Comparison of ENCODE assay signal across 8 mouse cellular contexts in the genomic region with DNA sequence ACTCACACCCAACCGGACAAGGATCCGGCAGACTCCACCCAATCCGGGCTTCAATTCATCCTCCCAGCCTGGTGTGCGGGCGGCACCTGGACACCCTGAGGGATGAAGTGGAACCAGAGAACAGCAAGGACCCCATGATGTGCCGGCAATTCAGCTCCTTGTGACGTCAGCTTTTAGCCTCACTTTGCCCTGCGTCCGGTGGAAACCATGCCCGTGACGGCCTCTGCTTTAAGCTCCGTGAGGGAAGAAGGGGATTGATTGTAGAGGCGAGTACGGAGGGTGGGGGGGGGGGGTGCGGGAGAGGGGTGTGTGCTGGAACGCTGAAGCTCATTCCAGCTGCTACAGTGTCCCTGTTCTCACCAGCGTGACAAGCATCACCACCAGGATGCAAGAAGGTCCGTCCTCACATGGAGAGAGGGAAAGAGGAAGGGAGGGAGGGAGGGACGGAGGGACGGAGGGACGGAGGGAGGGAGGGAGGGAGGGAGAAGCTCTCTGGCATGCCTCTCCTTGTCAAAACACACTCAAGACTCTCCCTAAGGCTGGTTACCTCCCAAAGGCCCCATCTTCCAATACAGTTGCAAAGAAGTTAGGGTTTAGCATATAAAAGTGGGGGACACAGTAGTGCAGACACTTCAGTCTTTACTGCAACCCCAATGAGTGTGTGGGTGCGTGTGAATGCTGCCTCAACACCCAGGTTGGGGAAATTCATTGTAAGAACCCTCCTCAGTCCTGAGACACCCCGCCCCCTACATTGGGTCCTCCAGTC. TPM values are rescaled to one million over a fixed set of nuclear protein-coding genes. Genes with fewer than 3 reads are reported as not detected.
DNase-seq lines count a peak whose midpoint lies in the region; ATAC-seq and TF ChIP-seq lines count a peak whose summit lies in the region.

No protein-coding gene starts in this region.

- no peak for DNase-seq in heart, postnatal 14 days
- DNase-seq in midbrain, postnatal 0 days (ENCODE audit: low spot score) = peak; percentile 53
- DNase-seq in adrenal gland, postnatal 36 days = no peak
- DNase-seq in right cerebral cortex, adult 2 months (ENCODE audit: low spot score in 2 of 2) = no peak
- no peak for DNase-seq in right cerebral cortex, postnatal 14 days

- no peak for TF ChIP-seq CTCF in cortical plate, adult 2 months (IDR thresholded peaks at IDR 0.05; ENCODE audit: extremely low read depth, insufficient read depth, low read length)
- no peak for TF ChIP-seq CTCF in midbrain, postnatal 0 days (IDR thresholded peaks at IDR 0.05)

- H3K9me3 ChIP-seq in heart, embryonic 16.5 days (replicated peaks; ENCODE audit: control insufficient read depth, low read length) = 0 out of 2 replicates have a peak, but pooled peaks cover 3% of the 10 kb centered on the region
- H3K9me3 ChIP-seq in hindbrain, embryonic 16.5 days (ENCODE audit: control insufficient read depth, low read length) = no peaks in the 10 kb centered on the region
- H3K9me3 ChIP-seq in midbrain, postnatal 0 days (ENCODE audit: low read length) = no peaks in the 10 kb centered on the region

- H3K4me2 ChIP-seq in heart, embryonic 16.5 days (ENCODE audit: low read depth, low read length) = peak overlapping the region; percentile 70
- peak overlapping the region; percentile 82 for H3K4me2 ChIP-seq in hindbrain, embryonic 16.5 days (ENCODE audit: low read length)
- H3K4me2 ChIP-seq in midbrain, postnatal 0 days (ENCODE audit: low read depth, low read length, poor library complexity, severe bottlenecking) = peak overlapping the region; percentile 71

- TF ChIP-seq POLR2A in cortical plate, adult 2 months (IDR thresholded peaks at IDR 0.05; ENCODE audit: extremely low read depth, insufficient read depth, low read length) = 0 out of 2 replicates have a peak, but pooled peaks have one; percentile 15

- H3K9ac ChIP-seq in heart, embryonic 16.5 days (ENCODE audit: low read length) = peak overlapping the region; percentile 56
- H3K9ac ChIP-seq in hindbrain, embryonic 16.5 days (ENCODE audit: low read depth, low read length) = peak overlapping the region; percentile 68
- peak overlapping the region; percentile 51 for H3K9ac ChIP-seq in midbrain, postnatal 0 days (replicated peaks; ENCODE audit: low read length, poor library complexity, severe bottlenecking)

- peaks cover 8% of the 10 kb centered on the region for H3K4me1 ChIP-seq in heart, embryonic 16.5 days (ENCODE audit: control insufficient read depth, insufficient read depth, low read length)
- peaks cover 2% of the 10 kb centered on the region; the same call in 1 of the 2 replicates for H3K4me1 ChIP-seq in cortical plate, adult 2 months (ENCODE audit: control insufficient read depth, insufficient read depth, low read length)
- H3K4me1 ChIP-seq in hindbrain, embryonic 16.5 days (ENCODE audit: control insufficient read depth, insufficient read depth, low read depth, low read length) = peaks cover 5% of the 10 kb centered on the region
- H3K4me1 ChIP-seq in midbrain, postnatal 0 days (ENCODE audit: insufficient read depth, low read length) = no peaks in the 10 kb centered on the region

- intact Hi-C loops in heart, postnatal 14 days (cut with DNase I) = no loop called here

- H3K36me3 ChIP-seq in heart, embryonic 16.5 days (ENCODE audit: control insufficient read depth, insufficient read depth) = no peaks in the 10 kb centered on the region
- no peaks in the 10 kb centered on the region for H3K36me3 ChIP-seq in hindbrain, embryonic 16.5 days (ENCODE audit: control insufficient read depth, insufficient read depth, low read length)
- no peaks in the 10 kb centered on the region for H3K36me3 ChIP-seq in midbrain, postnatal 0 days (ENCODE audit: insufficient read depth, low read length)

- H3K27me3 ChIP-seq in heart, embryonic 16.5 days (ENCODE audit: control insufficient read depth, insufficient read depth, low read length) = no peaks in the 10 kb centered on the region
- no peaks in the 10 kb centered on the region for H3K27me3 ChIP-seq in hindbrain, embryonic 16.5 days (replicated peaks; ENCODE audit: control insufficient read depth, insufficient read depth, low read length)
- H3K27me3 ChIP-seq in midbrain, postnatal 0 days (ENCODE audit: insufficient read depth, low read length) = no peaks in the 10 kb centered on the region

- ATAC-seq in heart, embryonic 16.5 days (replicated peaks; ENCODE audit: extremely low read depth, insufficient read depth, low FRiP score) = no peak
- ATAC-seq in hindbrain, embryonic 16.5 days = peak; percentile 73
- ATAC-seq in midbrain, postnatal 0 days (ENCODE audit: low FRiP score) = peak; percentile 56

- peak overlapping the region; percentile 47 for H3K4me3 ChIP-seq in heart, embryonic 16.5 days (ENCODE audit: low read length)
- H3K4me3 ChIP-seq in cortical plate, adult 2 months (ENCODE audit: insufficient read depth, low read length) = peak overlapping the region; percentile 70
- H3K4me3 ChIP-seq in hindbrain, embryonic 16.5 days (ENCODE audit: low read length) = peak overlapping the region; percentile 48
- H3K4me3 ChIP-seq in midbrain, postnatal 0 days (ENCODE audit: low read depth, low read length) = peak overlapping the region; percentile 40

- no peak overlapping the region for H3K27ac ChIP-seq in heart, embryonic 16.5 days (ENCODE audit: low read length)
- no peak overlapping the region for H3K27ac ChIP-seq in cortical plate, adult 2 months (ENCODE audit: insufficient read depth, low read length)
- H3K27ac ChIP-seq in hindbrain, embryonic 16.5 days (ENCODE audit: low read depth, low read length) = peak overlapping the region; percentile 39; the same call in 1 of the 2 replicates
- 0 out of 2 replicates have a peak overlapping the region, but pooled peaks have one; percentile 32 for H3K27ac ChIP-seq in midbrain, postnatal 0 days (ENCODE audit: low read depth, low read length)

- WGBS in heart, embryonic 16.5 days = 3% methylated on average over 22 of the region's 23 CpGs
- WGBS in hindbrain, embryonic 16.5 days = 1% methylated on average over 23 of the region's 23 CpGs
- 2% methylated on average over 20 of the region's 23 CpGs for WGBS in midbrain, postnatal 0 days

RNA-seq across cellular contexts. Expression of a gene that starts 19.1 kb away (rescaled TPM):
- 0.19 and 0.34 TPM in 2 replicates for polyA plus RNA-seq in heart, embryonic 16.5 days (2015; fragmentation: Nextera tagmentation; extraction: Ambion mirVana)
- not detected for total RNA-seq in heart, postnatal 14 days (2021)
- polyA plus RNA-seq in cortical plate, adult 2 months (2012; rRNA removed) = 0.13 and 0.23 TPM in 2 replicates
- 0.20 and 0.87 TPM in 2 replicates for polyA plus RNA-seq in hindbrain, embryonic 16.5 days (2015; fragmentation: Nextera tagmentation; extraction: Ambion mirVana)
- 0.22 TPM in 1 of 2 replicates, not detected in the other for total RNA-seq in midbrain, postnatal 0 days (2014; rRNA removed)
- 0.25 and 0.31 TPM in 2 replicates for polyA plus RNA-seq in midbrain, postnatal 0 days (2015; fragmentation: Nextera tagmentation; extraction: Ambion mirVana)
- not detected for total RNA-seq in adrenal gland, postnatal 36 days (2021)

RNA-seq across cellular contexts. Expression of a gene that starts 31.5 kb away (rescaled TPM):
- 5.0 and 7.4 TPM in 2 replicates for polyA plus RNA-seq in heart, embryonic 16.5 days (2015; fragmentation: Nextera tagmentation; extraction: Ambion mirVana)
- total RNA-seq in heart, postnatal 14 days (2021) = 10 to 100 TPM; 18.8 to 19.4 TPM
- polyA plus RNA-seq in cortical plate, adult 2 months (2012; rRNA removed) = 5.4 and 7.4 TPM in 2 replicates
- polyA plus RNA-seq in hindbrain, embryonic 16.5 days (2015; fragmentation: Nextera tagmentation; extraction: Ambion mirVana) = 2.4 and 3.5 TPM in 2 replicates
- total RNA-seq in midbrain, postnatal 0 days (2014; rRNA removed) = 1.8 and 4.3 TPM in 2 replicates
- polyA plus RNA-seq in midbrain, postnatal 0 days (2015; fragmentation: Nextera tagmentation; extraction: Ambion mirVana) = 2.1 and 2.4 TPM in 2 replicates
- 10 to 100 TPM; 13.3 to 19.6 TPM for total RNA-seq in adrenal gland, postnatal 36 days (2021)

Comparison
In these comparisons a context has a peak if more than half of its experiments do, and no peak if none do; other contexts are left out.
1. H3K27ac ChIP-seq: peak in hindbrain, embryonic 16.5 days (single experiment) and midbrain, postnatal 0 days (single experiment); none in heart, embryonic 16.5 days (single experiment) and cortical plate, adult 2 months (single experiment).
2. Peak in every context shown above with its lines, with median percentiles within 50 percentile points of each other: H3K4me2 ChIP-seq, H3K4me3 ChIP-seq and H3K9ac ChIP-seq.